Mouse (Mus musculus): ENCODE data around the gene Lamtor2.
A peak's percentile ranks its signal among the peaks of the same experiment; 100 is the strongest.

Lamtor2 gene

GRCm38 (mm10) chr3:88541622-88542401 lies 11.1 kb downstream of the Lamtor2 start:
- DNase-seq: no peak

- no peak for DNase-seq
These were observed 12.8 kb downstream of the Lamtor2 start for GRCm38 (mm10) chr3:88540085-88540484.

GRCm38 (mm10) chr3:88539397-88539796 lies 13.5 kb downstream of the Lamtor2 start:
- no peak for DNase-seq

GRCm38 (mm10) chr3:88538271-88539145 lies 14.4 kb downstream of the Lamtor2 start:
- no peak for DNase-seq

- no peak for DNase-seq
These were observed 15.7 kb downstream of the Lamtor2 start for GRCm38 (mm10) chr3:88537146-88537545.

GRCm38 (mm10) chr3:88536103-88536930 lies 16.6 kb downstream of the Lamtor2 start:
- peak; percentile 26 for DNase-seq

- DNase-seq: no peak
These were observed 17.3 kb downstream of the Lamtor2 start for GRCm38 (mm10) chr3:88535527-88535926.

- no peak for DNase-seq
These were observed 17.9 kb downstream of the Lamtor2 start for GRCm38 (mm10) chr3:88535005-88535404.

GRCm38 (mm10) chr3:88533706-88534105 lies 19.2 kb downstream of the Lamtor2 start:
- no peak for DNase-seq

- DNase-seq: peak; percentile 54
These were observed 20.0 kb downstream of the Lamtor2 start for GRCm38 (mm10) chr3:88532689-88533511.

GRCm38 (mm10) chr3:88532299-88532674 lies 20.6 kb downstream of the Lamtor2 start, which contains the start of gene Mex3a:
Mex3a (plus strand) TSS chr3:88532395.
- no peak for DNase-seq

- peak; percentile 97 for DNase-seq
These were observed 21.3 kb downstream of the Lamtor2 start for GRCm38 (mm10) chr3:88531348-88532298.

- DNase-seq: peak; percentile 28
These were observed 22.6 kb downstream of the Lamtor2 start for GRCm38 (mm10) chr3:88530082-88530864.

GRCm38 (mm10) chr3:88529204-88530000 lies 23.5 kb downstream of the Lamtor2 start:
- no peak for DNase-seq

GRCm38 (mm10) chr3:88528646-88529045 lies 24.2 kb downstream of the Lamtor2 start:
- DNase-seq: no peak

GRCm38 (mm10) chr3:88527565-88527964 lies 25.3 kb downstream of the Lamtor2 start:
- peak; percentile 23 for DNase-seq

- peak; percentile 84 for DNase-seq
These were observed 26.4 kb downstream of the Lamtor2 start for GRCm38 (mm10) chr3:88526157-88527131.

GRCm38 (mm10) chr3:88525021-88525420 lies 27.9 kb downstream of the Lamtor2 start:
- no peak for DNase-seq
